Mouse (Mus musculus) embryonic fibroblast, embryonic 13.5 days (primary cell): ENCODE results near the gene Thada.

Experiments
- CTCF ChIP-seq: IDR thresholded peaks from 2 replicates; pipeline ENCODE4 v1.5.1; 2011; ENCODE audit warnings: mild to moderate bottlenecking, control low read depth, low read length, moderate library complexity, borderline replicate concordance; ENCODE audit not compliant: insufficient read depth
- POLR2A ChIP-seq: IDR thresholded peaks from 2 replicates; pipeline ENCODE4 v1.6.1; 2011; ENCODE audit warnings: low read depth, mild to moderate bottlenecking, control low read depth, low read length, moderate library complexity

DNA sequence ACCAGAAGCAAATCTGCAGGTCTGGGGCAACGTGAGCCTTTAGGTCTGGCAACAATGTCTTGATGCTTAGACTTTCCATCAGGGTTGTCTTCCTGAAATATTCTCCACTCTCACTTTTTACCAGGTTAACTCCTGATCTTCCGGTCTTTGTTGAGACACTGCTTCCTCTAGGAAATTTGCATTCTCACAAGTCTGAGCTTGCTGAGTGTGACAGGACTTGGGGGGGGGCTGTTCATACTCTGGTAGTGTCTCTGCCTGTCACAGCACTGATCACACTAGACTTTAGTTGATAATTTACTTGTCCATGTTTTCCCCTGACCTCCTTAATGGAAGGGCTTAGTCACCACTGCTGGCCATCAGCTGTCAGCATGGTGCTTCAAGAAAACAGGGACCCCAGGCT is 21.4 kb upstream of the Thada start:
- no peak for TF ChIP-seq POLR2A
- no peak for TF ChIP-seq CTCF
